In genomic region chr2:80746737-80747136, GRCm38 (mm10) we compare ENCODE assay signal across 24 mouse cellular contexts.
"Had no signal": no experiment of that assay in that cellular context is flagged by ENCODE, and none has a peak within 500 bp of the region (broad histone marks: within the 10 kb centered on the region; RNA-seq: fewer than 3 reads in every experiment).

No protein-coding gene starts in this region.

- DNase-seq: gastrocnemius, postnatal 14 days; gastrocnemius, postnatal 36 days; heart, adult 11 months; heart, adult 2 months; heart, postnatal 14 days; heart, postnatal 36 days; kidney, adult 18-20 months; kidney, adult 8-10 months; kidney, postnatal 10 days; kidney, postnatal 25 days; kidney, postnatal 4 days; liver; liver, embryonic 13.5 days; liver, postnatal 0 days had no signal

- H3K4me1 ChIP-seq: heart, embryonic 13.5 days; heart, embryonic 15.5 days; hindbrain, embryonic 13.5 days; hindbrain, embryonic 15.5 days; limb, embryonic 10.5 days; limb, embryonic 12.5 days; liver, embryonic 13.5 days; liver, embryonic 15.5 days had no signal

- H3K4me3 ChIP-seq: heart, adult 2 months; heart, embryonic 13.5 days; heart, embryonic 15.5 days; hindbrain, embryonic 13.5 days; hindbrain, embryonic 15.5 days; layer of hippocampus, adult 2 months; limb, embryonic 10.5 days; limb, embryonic 12.5 days; liver, embryonic 13.5 days; liver, embryonic 15.5 days had no signal

- H3K27ac ChIP-seq: heart, adult 2 months; heart, embryonic 13.5 days; heart, embryonic 15.5 days; hindbrain, embryonic 13.5 days; hindbrain, embryonic 15.5 days; hindbrain, postnatal 0 days; layer of hippocampus, adult 2 months; limb, embryonic 10.5 days; limb, embryonic 12.5 days; liver, embryonic 13.5 days; liver, embryonic 15.5 days had no signal

- H3K27me3 ChIP-seq: heart, embryonic 13.5 days; heart, embryonic 15.5 days; hindbrain, embryonic 13.5 days; hindbrain, embryonic 15.5 days; limb, embryonic 12.5 days; liver, embryonic 13.5 days; liver, embryonic 15.5 days had no signal

- H3K36me3 ChIP-seq: heart, embryonic 13.5 days; heart, embryonic 15.5 days; hindbrain, embryonic 13.5 days; hindbrain, embryonic 15.5 days; limb, embryonic 10.5 days; limb, embryonic 12.5 days; liver, embryonic 13.5 days; liver, embryonic 15.5 days had no signal

- ATAC-seq: hindbrain, postnatal 0 days; intestine, embryonic 16.5 days; liver, postnatal 0 days had no signal
